Comparison of ENCODE assay signal across 9 mouse cellular contexts in the genomic region with DNA sequence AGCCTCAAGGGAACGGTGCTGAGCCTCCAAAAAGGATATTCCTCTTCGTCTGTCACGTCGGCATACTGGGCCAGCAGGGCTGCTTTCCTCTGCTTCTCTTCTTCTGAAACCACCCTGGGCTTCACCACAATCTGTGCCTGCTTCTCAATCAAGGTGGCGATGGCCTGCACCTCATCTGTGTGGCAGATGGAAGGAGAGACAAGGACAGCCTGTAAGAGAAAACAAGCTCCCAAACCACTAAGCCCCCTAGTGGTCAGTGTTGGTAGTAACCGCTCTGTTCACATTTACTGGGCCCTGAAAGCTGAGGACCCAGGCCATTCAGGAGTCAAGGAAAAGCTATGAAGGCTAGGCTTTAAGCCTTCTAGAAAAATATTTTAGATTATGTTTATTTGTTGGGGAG. TPM values are rescaled to one million over a fixed set of nuclear protein-coding genes. Genes with fewer than 3 reads are reported as not detected.
DNase-seq lines count a peak whose midpoint lies in the region; ATAC-seq and TF ChIP-seq lines count a peak whose summit lies in the region.
"Had no signal": no experiment of that assay in that cellular context is flagged by ENCODE, and none has a peak within 500 bp of the region (broad histone marks: within the 10 kb centered on the region; RNA-seq: fewer than 3 reads in every experiment).

No protein-coding gene starts in this region.

- no peak overlapping the region for H3K27ac ChIP-seq in neural tube, embryonic 15.5 days (replicated peaks)
- no peak overlapping the region for H3K27ac ChIP-seq in bone marrow, adult 2 months (ENCODE audit: control insufficient read depth, insufficient read depth, low read depth, low read length, poor library complexity)
- no peak overlapping the region for H3K27ac ChIP-seq in embryonic facial prominence, embryonic 14.5 days (replicated peaks; ENCODE audit: low read depth, low read length)
- no peak overlapping the region for H3K27ac ChIP-seq in limb, embryonic 10.5 days
- H3K27ac ChIP-seq: heart, embryonic 13.5 days had no signal

- no peak overlapping the region for H3K4me3 ChIP-seq in neural tube, embryonic 15.5 days (replicated peaks)
- H3K4me3 ChIP-seq in bone marrow, adult 2 months (replicated peaks; ENCODE audit: control insufficient read depth, low read depth, low read length), result no peak overlapping the region
- no peak overlapping the region for H3K4me3 ChIP-seq in embryonic facial prominence, embryonic 14.5 days (ENCODE audit: low read depth, low read length)
- no peak overlapping the region for H3K4me3 ChIP-seq in limb, embryonic 10.5 days
- H3K4me3 ChIP-seq: heart, embryonic 13.5 days had no signal

- peak; percentile 60 for TF ChIP-seq CTCF in bone marrow, adult 2 months (IDR thresholded peaks at IDR 0.05; ENCODE audit: control insufficient read depth, insufficient read depth, low read length)

- no peak for ATAC-seq in neural tube, embryonic 15.5 days (ENCODE audit: low FRiP score)
- ATAC-seq in embryonic facial prominence, embryonic 14.5 days (ENCODE audit: low read depth), result no peak

- H3K9ac ChIP-seq in neural tube, embryonic 15.5 days (replicated peaks), result no peak overlapping the region
- no peak overlapping the region for H3K9ac ChIP-seq in embryonic facial prominence, embryonic 14.5 days (ENCODE audit: low read depth, low read length)
- H3K9ac ChIP-seq: heart, embryonic 13.5 days had no signal

- no peak overlapping the region for H3K4me2 ChIP-seq in neural tube, embryonic 15.5 days
- H3K4me2 ChIP-seq in embryonic facial prominence, embryonic 14.5 days (ENCODE audit: low read depth, low read length), result no peak overlapping the region
- H3K4me2 ChIP-seq: heart, embryonic 13.5 days had no signal

- peak; percentile 84 for DNase-seq in neural tube, embryonic 10.5 days (ENCODE audit: extremely low spot score, low spot score)
- peak; percentile 70 for DNase-seq in embryonic facial prominence, embryonic 14.5 days (ENCODE audit: low spot score)
- DNase-seq in hindlimb bud, embryonic 11.5 days (ENCODE audit: extremely low spot score, low read depth, low spot score), result peak; percentile 63
- peak; percentile 83 for DNase-seq in limb, embryonic 10.5 days (ENCODE audit: low spot score)
- peak; percentile 52 for DNase-seq in retina, adult 2 months (ENCODE audit: low read depth, low spot score)
- peak; percentile 67 for DNase-seq in thymus, postnatal 25 days

- H3K9me3 ChIP-seq in neural tube, embryonic 15.5 days (replicated peaks), result no peaks in the 10 kb centered on the region
- no peaks in the 10 kb centered on the region for H3K9me3 ChIP-seq in embryonic facial prominence, embryonic 14.5 days (ENCODE audit: control insufficient read depth, low read length)
- H3K9me3 ChIP-seq in limb, embryonic 10.5 days (replicated peaks), result no peaks in the 10 kb centered on the region
- H3K9me3 ChIP-seq: heart, embryonic 13.5 days had no signal

- no peak for TF ChIP-seq POLR2A in bone marrow, adult 2 months (IDR thresholded peaks at IDR 0.05; ENCODE audit: borderline replicate concordance, control insufficient read depth, low read depth, low read length)

- 60% methylated on average over 6 of the region's 6 CpGs for WGBS in neural tube, embryonic 15.5 days
- 60% methylated on average over 6 of the region's 6 CpGs for WGBS in bone marrow, adult 2 months
- WGBS in embryonic facial prominence, embryonic 14.5 days, result 49% methylated on average over 6 of the region's 6 CpGs
- WGBS in limb, embryonic 10.5 days, result 69% methylated on average over 6 of the region's 6 CpGs

- no peaks in the 10 kb centered on the region for H3K4me1 ChIP-seq in neural tube, embryonic 15.5 days
- H3K4me1 ChIP-seq in bone marrow, adult 2 months (ENCODE audit: control insufficient read depth, insufficient read depth, low read length), result no peaks in the 10 kb centered on the region
- H3K4me1 ChIP-seq in embryonic facial prominence, embryonic 14.5 days (ENCODE audit: control insufficient read depth, insufficient read depth, low read length), result no peaks in the 10 kb centered on the region
- H3K4me1 ChIP-seq in limb, embryonic 10.5 days, result no peaks in the 10 kb centered on the region
- H3K4me1 ChIP-seq: heart, embryonic 13.5 days had no signal

- no peaks in the 10 kb centered on the region for H3K27me3 ChIP-seq in neural tube, embryonic 15.5 days (replicated peaks)
- no peaks in the 10 kb centered on the region for H3K27me3 ChIP-seq in embryonic facial prominence, embryonic 14.5 days (replicated peaks; ENCODE audit: control insufficient read depth, insufficient read depth, low read length)
- H3K27me3 ChIP-seq in limb, embryonic 10.5 days (ENCODE audit: low read depth, poor library complexity, severe bottlenecking), result no peaks in the 10 kb centered on the region
- H3K27me3 ChIP-seq: heart, embryonic 13.5 days had no signal

- peaks cover 19% of the 10 kb centered on the region for H3K36me3 ChIP-seq in neural tube, embryonic 15.5 days
- peaks cover 38% of the 10 kb centered on the region for H3K36me3 ChIP-seq in embryonic facial prominence, embryonic 14.5 days (ENCODE audit: control insufficient read depth, insufficient read depth, low read length)
- peaks cover 68% of the 10 kb centered on the region for H3K36me3 ChIP-seq in limb, embryonic 10.5 days

RNA-seq across cellular contexts. Expression of gene Ccdc43, which starts 7.4 kb away (rescaled TPM):
- polyA plus RNA-seq in neural tube, embryonic 15.5 days (2015; fragmentation: Nextera tagmentation; extraction: Ambion mirVana), result 37.4 and 38.2 TPM in 2 replicates
- polyA plus RNA-seq in bone marrow, adult 2 months (2011; ENCODE audit: insufficient read depth, insufficient read length, low replicate concordance, missing spikeins), result 8.1 and 17.1 TPM in 2 replicates
- polyA plus RNA-seq in embryonic facial prominence, embryonic 14.5 days (2014; fragmentation: Nextera tagmentation; extraction: Ambion mirVana), result 41.1 and 47.9 TPM in 2 replicates
- polyA plus RNA-seq in limb, embryonic 10.5 days (2016; fragmentation: Nextera tagmentation; extraction: Ambion mirVana), result 55.4 and 57.1 TPM in 2 replicates

RNA-seq across cellular contexts. Expression of gene Meioc, which starts 26.6 kb away (rescaled TPM):
- polyA plus RNA-seq in neural tube, embryonic 15.5 days (2015; fragmentation: Nextera tagmentation; extraction: Ambion mirVana), result 0.19 and 0.27 TPM in 2 replicates
- polyA plus RNA-seq in bone marrow, adult 2 months (2011; ENCODE audit: insufficient read depth, insufficient read length, low replicate concordance, missing spikeins), result not detected in 2 replicates
- 0.95 and 1.3 TPM in 2 replicates for polyA plus RNA-seq in embryonic facial prominence, embryonic 14.5 days (2014; fragmentation: Nextera tagmentation; extraction: Ambion mirVana)
- 0.14 and 0.55 TPM in 2 replicates for polyA plus RNA-seq in limb, embryonic 10.5 days (2016; fragmentation: Nextera tagmentation; extraction: Ambion mirVana)
